Mouse (Mus musculus) heart, postnatal 0 days (tissue): ENCODE measurements at regions not wholly inside any gene's neighbourhood (a gene's known extent, or its start where the extent isn't known, plus 50 kb on each side); places are given as distances from the start of the nearest gene placed in this dataset.

ENCODE experiments used
- ATAC-seq: fragments of 200-750 bp; cut with Nextera tagmentation; 2 replicates; pipeline ENCODE4 v1.8.0; 2017; ENCODE audit warnings: low read depth, moderate number of reproducible peaks, moderate library complexity; ENCODE audit not compliant: insufficient read depth
- DNase-seq: peaks from one replicate; pipeline ENCODE4 v3.0.0-alpha.2; 2016; ENCODE audit warnings: low spot score
- H3K27ac ChIP-seq: fragments of 300-500 bp; sonication (generic); 2 replicates; pipeline ENCODE4 v1.5.1; 2014; ENCODE audit warnings: low read depth, mild to moderate bottlenecking
- H3K27me3 ChIP-seq: fragments of 300-500 bp; sonication (generic); 2 replicates; pipeline ENCODE4 v1.6.1; 2014; ENCODE audit warnings: low read length, mixed read lengths; ENCODE audit not compliant: control insufficient read depth, insufficient read depth
- H3K36me3 ChIP-seq: fragments of 300-500 bp; sonication (generic); replicated peaks from 2 replicates; pipeline ENCODE4 v1.6.1; 2014; ENCODE audit warnings: low read length, mixed read lengths; ENCODE audit not compliant: control insufficient read depth, insufficient read depth
- H3K4me1 ChIP-seq: fragments of 300-500 bp; sonication (generic); 2 replicates; pipeline ENCODE4 v1.6.1; 2014; ENCODE audit warnings: antibody characterized with exemption; ENCODE audit not compliant: control insufficient read depth, insufficient read depth
- H3K4me2 ChIP-seq: fragments of 300-500 bp; sonication (generic); 2 replicates; pipeline ENCODE4 v1.6.1; 2014; ENCODE audit warnings: low read depth, mild to moderate bottlenecking, low read length, moderate library complexity
- H3K4me3 ChIP-seq: fragments of 300-500 bp; sonication (generic); 2 replicates; pipeline ENCODE4 v1.5.1; 2014; ENCODE audit warnings: low read depth, low read length
- H3K9ac ChIP-seq: fragments of 300-500 bp; sonication (generic); replicated peaks from 2 replicates; pipeline ENCODE4 v1.6.1; 2014; ENCODE audit warnings: low read depth, low read length, mixed read lengths
- H3K9me3 ChIP-seq: fragments of 300-500 bp; sonication (generic); replicated peaks from 2 replicates; pipeline ENCODE4 v1.6.1; 2016; ENCODE audit warnings: low read length; ENCODE audit not compliant: control insufficient read depth
- CTCF ChIP-seq: IDR thresholded peaks from 2 replicates; pipeline ENCODE4 v1.5.1; 2016; ENCODE audit warnings: antibody characterized with exemption, control low read depth, low read depth
- EP300 ChIP-seq: IDR thresholded peaks from 2 replicates; pipeline ENCODE4 v1.6.1; 2016; ENCODE audit warnings: antibody characterized with exemption, low read depth
- WGBS: fragments of 180-500 bp; shearing (Covaris S2); extraction: QIAGEN DNeasy Blood & Tissue Kit; methylation state at CpG from one replicate; pipeline ENCODE4 v1.1.7; 2014; 5-methylcytosine and 5-hydroxymethylcytosine counted together

GRCm38 (mm10) chr2:19085105-19085504, 87.0 kb downstream of the 4930426L09Rik start:
- H3K4me3 ChIP-seq, result no peak overlapping the region
- no peaks in the 10 kb centered on the region; the same call in 1 of the 2 replicates for H3K9me3 ChIP-seq
- no peak for ATAC-seq
- H3K4me1 ChIP-seq, result no peaks in the 10 kb centered on the region
- TF ChIP-seq CTCF (no peak), EP300 (no peak)
- no peaks in the 10 kb centered on the region for H3K27me3 ChIP-seq
- H3K36me3 ChIP-seq, result no peaks in the 10 kb centered on the region
- no peak overlapping the region for H3K27ac ChIP-seq
- no peak for DNase-seq
- 50% methylated on average over 4 of the region's 4 CpGs for WGBS
- H3K4me2 ChIP-seq, result no peak overlapping the region
- H3K9ac ChIP-seq, result no peak overlapping the region

GRCm38 (mm10) chr2:19086167-19086566, 88.0 kb downstream of the 4930426L09Rik start:
- TF ChIP-seq CTCF (no peak), EP300 (no peak)
- no peak for DNase-seq
- H3K4me1 ChIP-seq, result no peaks in the 10 kb centered on the region
- H3K4me2 ChIP-seq, result no peak overlapping the region
- no peak overlapping the region for H3K27ac ChIP-seq
- no peak for ATAC-seq
- no peak overlapping the region for H3K9ac ChIP-seq
- no peaks in the 10 kb centered on the region; the same call in 1 of the 2 replicates for H3K9me3 ChIP-seq
- H3K27me3 ChIP-seq, result no peaks in the 10 kb centered on the region
- WGBS, result 51% methylated on average over 2 of the region's 2 CpGs
- H3K36me3 ChIP-seq, result no peaks in the 10 kb centered on the region
- no peak overlapping the region for H3K4me3 ChIP-seq

GRCm38 (mm10) chr2:19086621-19087020, 88.5 kb downstream of the 4930426L09Rik start:
- no peaks in the 10 kb centered on the region; the same call in 1 of the 2 replicates for H3K9me3 ChIP-seq
- H3K4me1 ChIP-seq, result no peaks in the 10 kb centered on the region
- TF ChIP-seq CTCF (no peak), EP300 (no peak)
- no peak overlapping the region for H3K9ac ChIP-seq
- H3K27ac ChIP-seq, result no peak overlapping the region
- H3K36me3 ChIP-seq, result no peaks in the 10 kb centered on the region
- 84% methylated on average over 6 of the region's 6 CpGs for WGBS
- no peak overlapping the region for H3K4me3 ChIP-seq
- H3K27me3 ChIP-seq, result no peaks in the 10 kb centered on the region
- no peak for DNase-seq
- no peak for ATAC-seq
- H3K4me2 ChIP-seq, result no peak overlapping the region

- H3K27me3 ChIP-seq, result no peaks in the 10 kb centered on the region
- no peaks in the 10 kb centered on the region for H3K9me3 ChIP-seq
- no peak for DNase-seq
- no peak overlapping the region for H3K27ac ChIP-seq
- H3K4me3 ChIP-seq, result no peak overlapping the region
- TF ChIP-seq EP300 (no peak), CTCF (no peak)
- H3K4me1 ChIP-seq, result 0 out of 2 replicates have a peak, but pooled peaks cover 4% of the 10 kb centered on the region
- H3K36me3 ChIP-seq, result no peaks in the 10 kb centered on the region
- 84% methylated on average over 2 of the region's 2 CpGs for WGBS
- no peak for ATAC-seq
- no peak overlapping the region for H3K9ac ChIP-seq
- H3K4me2 ChIP-seq, result no peak overlapping the region
Measured at GRCm38 (mm10) chr2:19099384-19099783, 99.7 kb upstream of the Armc3 start.

- H3K4me2 ChIP-seq, result no peak overlapping the region
- H3K4me1 ChIP-seq, result no peaks in the 10 kb centered on the region
- no peak for DNase-seq
- no peak for ATAC-seq
- H3K27me3 ChIP-seq, result no peaks in the 10 kb centered on the region
- no peak overlapping the region for H3K4me3 ChIP-seq
- H3K27ac ChIP-seq, result no peak overlapping the region
- no peaks in the 10 kb centered on the region for H3K9me3 ChIP-seq
- no peak overlapping the region for H3K9ac ChIP-seq
- no peaks in the 10 kb centered on the region for H3K36me3 ChIP-seq
- no peak for TF ChIP-seq CTCF
- no peak for TF ChIP-seq EP300
Measured at GRCm38 (mm10) chr2:19108753-19109152, 90.3 kb upstream of the Armc3 start.

- no peak for DNase-seq
- H3K27me3 ChIP-seq, result no peaks in the 10 kb centered on the region
- no peak overlapping the region for H3K27ac ChIP-seq
- no peaks in the 10 kb centered on the region for H3K4me1 ChIP-seq
- H3K36me3 ChIP-seq, result no peaks in the 10 kb centered on the region
- H3K4me3 ChIP-seq, result no peak overlapping the region
- TF ChIP-seq CTCF (no peak), EP300 (no peak)
- ATAC-seq, result no peak
- 87% methylated on average over 1 of the region's 1 CpGs for WGBS
- no peaks in the 10 kb centered on the region for H3K9me3 ChIP-seq
- H3K4me2 ChIP-seq, result no peak overlapping the region
- no peak overlapping the region for H3K9ac ChIP-seq
Measured at GRCm38 (mm10) chr2:19119871-19120270, 79.2 kb upstream of the Armc3 start.
